Comparison of ENCODE assay signal across 23 mouse cellular contexts in genomic region chr6:122445215-122445614, GRCm38 (mm10). TPM values are rescaled to one million over a fixed set of nuclear protein-coding genes. Genes with fewer than 3 reads are reported as not detected.
DNase-seq lines count a peak whose midpoint lies in the region; ATAC-seq and TF ChIP-seq lines count a peak whose summit lies in the region.
"Had no signal": no experiment of that assay in that cellular context is flagged by ENCODE, and none has a peak within 500 bp of the region (broad histone marks: within the 10 kb centered on the region; RNA-seq: fewer than 3 reads in every experiment).

No protein-coding gene starts in this region.

- TF ChIP-seq EP300 in lung, postnatal 0 days (IDR thresholded peaks at IDR 0.05), result no peak

- H3K27ac ChIP-seq in embryonic facial prominence, embryonic 14.5 days (replicated peaks; ENCODE audit: low read depth, low read length), result no peak overlapping the region
- H3K27ac ChIP-seq in embryonic facial prominence, embryonic 10.5 days (replicated peaks), result no peak overlapping the region
- H3K27ac ChIP-seq in heart, embryonic 10.5 days, result no peak overlapping the region
- H3K27ac ChIP-seq in heart, embryonic 11.5 days (ENCODE audit: low read depth, low read length), result no peak overlapping the region
- H3K27ac ChIP-seq in lung, postnatal 0 days (ENCODE audit: low read length), result no peak overlapping the region
- H3K27ac ChIP-seq in forebrain, embryonic 16.5 days (ENCODE audit: low read length), result no peak overlapping the region
- H3K27ac ChIP-seq: embryonic facial prominence, embryonic 12.5 days; hindbrain, embryonic 12.5 days had no signal

- H3K4me2 ChIP-seq in embryonic facial prominence, embryonic 14.5 days (ENCODE audit: low read depth, low read length), result no peak overlapping the region
- H3K4me2 ChIP-seq in heart, embryonic 11.5 days, result no peak overlapping the region
- no peak overlapping the region for H3K4me2 ChIP-seq in lung, postnatal 0 days (replicated peaks; ENCODE audit: low read depth, low read length)
- no peak overlapping the region for H3K4me2 ChIP-seq in forebrain, embryonic 16.5 days (ENCODE audit: low read length)
- H3K4me2 ChIP-seq: embryonic facial prominence, embryonic 12.5 days; heart, embryonic 12.5 days; hindbrain, embryonic 12.5 days had no signal

- no peaks in the 10 kb centered on the region for H3K4me1 ChIP-seq in embryonic facial prominence, embryonic 14.5 days (ENCODE audit: control insufficient read depth, insufficient read depth, low read length)
- H3K4me1 ChIP-seq in embryonic facial prominence, embryonic 10.5 days, result no peaks in the 10 kb centered on the region
- H3K4me1 ChIP-seq in heart, embryonic 10.5 days, result no peaks in the 10 kb centered on the region
- H3K4me1 ChIP-seq in heart, embryonic 11.5 days (ENCODE audit: control insufficient read depth, insufficient read depth, low read length), result no peaks in the 10 kb centered on the region
- H3K4me1 ChIP-seq in lung, postnatal 0 days (ENCODE audit: insufficient read depth, low read depth, low read length), result no peaks in the 10 kb centered on the region
- no peaks in the 10 kb centered on the region for H3K4me1 ChIP-seq in forebrain, embryonic 16.5 days (replicated peaks; ENCODE audit: control insufficient read depth, insufficient read depth, low read length)
- H3K4me1 ChIP-seq: embryonic facial prominence, embryonic 12.5 days; heart, embryonic 12.5 days; hindbrain, embryonic 12.5 days had no signal

- TF ChIP-seq CTCF in lung, postnatal 0 days (IDR thresholded peaks at IDR 0.05), result no peak

- 0 out of 2 replicates have a peak, but pooled peaks cover 5% of the 10 kb centered on the region for H3K36me3 ChIP-seq in embryonic facial prominence, embryonic 14.5 days (ENCODE audit: control insufficient read depth, insufficient read depth, low read length)
- peaks cover 35% of the 10 kb centered on the region for H3K36me3 ChIP-seq in embryonic facial prominence, embryonic 10.5 days (replicated peaks)
- no peaks in the 10 kb centered on the region for H3K36me3 ChIP-seq in heart, embryonic 10.5 days
- no peaks in the 10 kb centered on the region for H3K36me3 ChIP-seq in heart, embryonic 11.5 days (ENCODE audit: control insufficient read depth, insufficient read depth, low read length)
- no peaks in the 10 kb centered on the region for H3K36me3 ChIP-seq in lung, postnatal 0 days (ENCODE audit: insufficient read depth, low read length)
- H3K36me3 ChIP-seq in forebrain, embryonic 16.5 days (ENCODE audit: control insufficient read depth, insufficient read depth), result peaks cover 16% of the 10 kb centered on the region
- H3K36me3 ChIP-seq: G1E; heart, embryonic 12.5 days had no signal

- no peaks in the 10 kb centered on the region for H3K27me3 ChIP-seq in embryonic facial prominence, embryonic 14.5 days (replicated peaks; ENCODE audit: control insufficient read depth, insufficient read depth, low read length)
- H3K27me3 ChIP-seq in embryonic facial prominence, embryonic 10.5 days (replicated peaks; ENCODE audit: low read depth, poor library complexity, severe bottlenecking), result no peaks in the 10 kb centered on the region
- no peaks in the 10 kb centered on the region for H3K27me3 ChIP-seq in heart, embryonic 10.5 days (ENCODE audit: insufficient read depth, poor library complexity, severe bottlenecking)
- H3K27me3 ChIP-seq in heart, embryonic 11.5 days (ENCODE audit: control insufficient read depth, insufficient read depth, low read length), result no peaks in the 10 kb centered on the region
- no peaks in the 10 kb centered on the region for H3K27me3 ChIP-seq in lung, postnatal 0 days (replicated peaks; ENCODE audit: insufficient read depth, low read length)
- H3K27me3 ChIP-seq in forebrain, embryonic 16.5 days (replicated peaks; ENCODE audit: control insufficient read depth, insufficient read depth, low read length), result no peaks in the 10 kb centered on the region
- H3K27me3 ChIP-seq: embryonic facial prominence, embryonic 12.5 days; heart, embryonic 12.5 days; hindbrain, embryonic 12.5 days had no signal

- H3K9me3 ChIP-seq in embryonic facial prominence, embryonic 14.5 days (ENCODE audit: control insufficient read depth, low read length), result no peaks in the 10 kb centered on the region
- no peaks in the 10 kb centered on the region for H3K9me3 ChIP-seq in embryonic facial prominence, embryonic 10.5 days
- H3K9me3 ChIP-seq in heart, embryonic 10.5 days, result no peaks in the 10 kb centered on the region
- no peaks in the 10 kb centered on the region for H3K9me3 ChIP-seq in heart, embryonic 11.5 days (replicated peaks; ENCODE audit: control insufficient read depth, low read length)
- no peaks in the 10 kb centered on the region for H3K9me3 ChIP-seq in lung, postnatal 0 days (ENCODE audit: low read length)
- no peaks in the 10 kb centered on the region for H3K9me3 ChIP-seq in forebrain, embryonic 16.5 days (ENCODE audit: control insufficient read depth, low read length)
- H3K9me3 ChIP-seq: embryonic facial prominence, embryonic 12.5 days; G1E; heart, embryonic 12.5 days; hindbrain, embryonic 12.5 days had no signal

- 0 out of 2 replicates have a peak, but pooled peaks have one; percentile 24 for ATAC-seq in embryonic facial prominence, embryonic 14.5 days (ENCODE audit: low read depth)
- no peak for ATAC-seq in heart, embryonic 11.5 days (replicated peaks; ENCODE audit: insufficient number of reproducible peaks, low FRiP score, low TSS enrichment)
- ATAC-seq in lung, postnatal 0 days, result no peak
- ATAC-seq in forebrain, embryonic 16.5 days, result peak; percentile 55
- ATAC-seq: CD4-positive, CD25-positive, alpha-beta regulatory T cell, adult 4 months; inflammation-experienced regulatory T-cells, adult 6 months; intestine, postnatal 0 days had no signal

- no peak overlapping the region for H3K9ac ChIP-seq in embryonic facial prominence, embryonic 14.5 days (ENCODE audit: low read depth, low read length)
- H3K9ac ChIP-seq in heart, embryonic 11.5 days (ENCODE audit: low read depth, low read length), result no peak overlapping the region
- H3K9ac ChIP-seq in lung, postnatal 0 days (replicated peaks; ENCODE audit: low read depth), result no peak overlapping the region
- no peak overlapping the region for H3K9ac ChIP-seq in forebrain, embryonic 16.5 days (replicated peaks; ENCODE audit: low read depth, low read length)
- H3K9ac ChIP-seq: embryonic facial prominence, embryonic 12.5 days; heart, embryonic 12.5 days; hindbrain, embryonic 12.5 days had no signal

- DNase-seq in embryonic facial prominence, embryonic 14.5 days (ENCODE audit: low spot score), result no peak
- no peak for DNase-seq in embryonic facial prominence, embryonic 10.5 days (ENCODE audit: low spot score)
- DNase-seq in heart, embryonic 10.5 days (ENCODE audit: low spot score), result peak; percentile 5
- DNase-seq in lung, postnatal 0 days (ENCODE audit: low spot score), result peak; percentile 10
- no peak for DNase-seq in lung, adult 18-20 months
- DNase-seq in adrenal gland, adult 18-20 months (ENCODE audit: low spot score in 2 of 2), result no peak
- DNase-seq: B cell, adult 2 months; cerebellum, adult 11 months; cerebellum, adult 8-10 months; embryo, embryonic 11 days; gastrocnemius, postnatal 10 days; heart, adult 18-20 months had no signal

- no peak overlapping the region for H3K4me3 ChIP-seq in embryonic facial prominence, embryonic 14.5 days (ENCODE audit: low read depth, low read length)
- H3K4me3 ChIP-seq in embryonic facial prominence, embryonic 10.5 days, result no peak overlapping the region
- no peak overlapping the region for H3K4me3 ChIP-seq in heart, embryonic 10.5 days
- no peak overlapping the region for H3K4me3 ChIP-seq in heart, embryonic 11.5 days (ENCODE audit: low read depth, low read length)
- H3K4me3 ChIP-seq in lung, postnatal 0 days (ENCODE audit: low read depth, low read length), result no peak overlapping the region
- no peak overlapping the region for H3K4me3 ChIP-seq in forebrain, embryonic 16.5 days (replicated peaks; ENCODE audit: low read length)
- H3K4me3 ChIP-seq: embryonic facial prominence, embryonic 12.5 days; heart, embryonic 12.5 days; hindbrain, embryonic 12.5 days had no signal

- WGBS in embryonic facial prominence, embryonic 14.5 days, result 87% methylated on average over 6 of the region's 6 CpGs
- 87% methylated on average over 6 of the region's 6 CpGs for WGBS in embryonic facial prominence, embryonic 10.5 days
- WGBS in heart, embryonic 10.5 days, result 85% methylated on average over 6 of the region's 6 CpGs
- WGBS in heart, embryonic 11.5 days (ENCODE audit: insufficient replicate concordance), result 77% methylated on average over 6 of the region's 6 CpGs
- 52% methylated on average over 6 of the region's 6 CpGs for WGBS in lung, postnatal 0 days
- WGBS in forebrain, embryonic 16.5 days, result 62% methylated on average over 6 of the region's 6 CpGs

RNA-seq across cellular contexts. Expression of gene Rimklb, which starts 53.3 kb away (rescaled TPM):
- 10.5 and 15.9 TPM in 2 replicates for polyA plus RNA-seq in embryonic facial prominence, embryonic 14.5 days (2014; fragmentation: Nextera tagmentation; extraction: Ambion mirVana)
- 35.9 and 40.3 TPM in 2 replicates for polyA plus RNA-seq in embryonic facial prominence, embryonic 10.5 days (2016; fragmentation: Nextera tagmentation; extraction: Ambion mirVana)
- polyA plus RNA-seq in heart, embryonic 10.5 days (2016; fragmentation: Nextera tagmentation; extraction: Ambion mirVana), result 10.0 and 20.4 TPM in 2 replicates
- 8.7 and 10.9 TPM in 2 replicates for polyA plus RNA-seq in heart, embryonic 11.5 days (2014; fragmentation: Nextera tagmentation; extraction: Ambion mirVana)
- polyA plus RNA-seq in lung, postnatal 0 days (2015; fragmentation: Nextera tagmentation; extraction: Ambion mirVana), result 0.99 and 1.6 TPM in 2 replicates
- 97.3 and 97.9 TPM in 2 replicates for polyA plus RNA-seq in forebrain, embryonic 16.5 days (2015; fragmentation: Nextera tagmentation; extraction: Ambion mirVana)
- total RNA-seq in adrenal gland, adult 18-20 months (2021), result under 1 TPM in 1 of 2 experiments, not detected in 1; 0.58 TPM
- total RNA-seq: common myeloid progenitor, adult 5-6 weeks; heart, postnatal 25 days had no signal

Comparison
In these comparisons a context has a peak if more than half of its experiments do, and no peak if none do; other contexts are left out.
1. DNase-seq: peak in heart, embryonic 10.5 days (single experiment) and lung, postnatal 0 days (single experiment); none in embryonic facial prominence, embryonic 14.5 days (single experiment), embryonic facial prominence, embryonic 10.5 days (single experiment), lung, adult 18-20 months (0 of 2) and adrenal gland, adult 18-20 months (0 of 2).
2. ATAC-seq: peak in embryonic facial prominence, embryonic 14.5 days (single experiment) and forebrain, embryonic 16.5 days (single experiment); none in heart, embryonic 11.5 days (single experiment) and lung, postnatal 0 days (single experiment).